Mouse (Mus musculus) liver, postnatal 0 days (tissue): ENCODE measurements at regions not wholly inside any gene's neighbourhood (a gene's known extent, or its start where the extent isn't known, plus 50 kb on each side); places are given as distances from the start of the nearest gene placed in this dataset.

Source experiments
- CTCF ChIP-seq: sonication (generic); IDR thresholded peaks from 2 replicates; pipeline ENCODE4 v1.5.1; 2016; ENCODE audit warnings: antibody characterized with exemption, low read depth
- EP300 ChIP-seq: IDR thresholded peaks from 2 replicates; pipeline ENCODE4 v1.6.1; 2016; ENCODE audit warnings: antibody characterized with exemption, low read depth, mild to moderate bottlenecking

GRCm38 (mm10) chr10:126799393-126799792, 101.8 kb downstream of the Atp23 start:
- TF ChIP-seq CTCF = 0 out of 2 replicates have a peak, but pooled peaks have one; percentile 22
- TF ChIP-seq EP300 = no peak
